Mouse (Mus musculus) liver, adult 2 months (tissue): Measurements from ENCODE around the gene Gpr27. TPM values are rescaled to one million over a fixed set of nuclear protein-coding genes. Genes with fewer than 3 reads are reported as not detected.

Source experiments
- DNase-seq: peaks from one replicate; pipeline ENCODE4 v3.0.0-alpha.2; 2011; ENCODE audit warnings: low read depth, low spot score; ENCODE audit errors: extremely low read depth
- H3K27ac ChIP-seq: fragments of 200-500 bp; replicated peaks from 2 replicates; pipeline ENCODE4 v1.5.1; 2012; ENCODE audit warnings: low read depth, mild to moderate bottlenecking, control low read depth, inconsistent platforms, low read length; ENCODE audit not compliant: insufficient read depth
- H3K27me3 ChIP-seq: fragments of 200-500 bp; 2 replicates; pipeline ENCODE4 v1.6.1; 2012; ENCODE audit warnings: mild to moderate bottlenecking, moderate library complexity, low read length, inconsistent platforms; ENCODE audit not compliant: control insufficient read depth, insufficient read depth
- H3K36me3 ChIP-seq: fragments of 200-500 bp; 2 replicates; pipeline ENCODE4 v1.6.1; 2012; ENCODE audit warnings: low read length, inconsistent platforms; ENCODE audit not compliant: control insufficient read depth, insufficient read depth
- H3K4me1 ChIP-seq: fragments of 200-500 bp; 2 replicates; pipeline ENCODE4 v1.6.1; 2011; ENCODE audit warnings: low read length; ENCODE audit not compliant: control insufficient read depth, insufficient read depth
- H3K4me3 ChIP-seq: fragments of 200-500 bp; 2 replicates; pipeline ENCODE4 v1.5.1; 2011; ENCODE audit warnings: low read depth, mild to moderate bottlenecking, control low read depth, low read length, moderate library complexity; ENCODE audit not compliant: insufficient read depth
- H3K79me2 ChIP-seq: fragments of 200-500 bp; 2 replicates; pipeline ENCODE4 v1.6.1; 2012; ENCODE audit warnings: inconsistent platforms, mild to moderate bottlenecking, low read length, moderate library complexity; ENCODE audit not compliant: control insufficient read depth, insufficient read depth
- H3K9ac ChIP-seq: fragments of 200-500 bp; 2 replicates; pipeline ENCODE4 v1.6.1; 2012; ENCODE audit warnings: low read depth, mild to moderate bottlenecking, control low read depth, inconsistent platforms, low read length
- CTCF ChIP-seq: fragments of 200-500 bp; IDR thresholded peaks from 2 replicates; pipeline ENCODE4 v1.5.1; 2011; ENCODE audit warnings: low read depth, low read length, control low read depth
- POLR2A ChIP-seq: fragments of 200-500 bp; IDR thresholded peaks from 2 replicates; pipeline ENCODE4 v1.6.1; 2011; ENCODE audit warnings: low read length, control low read depth; ENCODE audit not compliant: insufficient read depth; ENCODE audit errors: extremely low read depth
- WGBS: fragments of 180-500 bp; shearing (Covaris S2); methylation state at CpG from one replicate; pipeline ENCODE4 v1.1.7; 2018; 5-methylcytosine and 5-hydroxymethylcytosine counted together
- polyA plus RNA-seq: library from polyadenylated mRNA; depleted of rRNA; stranded (reverse); fragments of >200 nt; gene quantifications from 2 replicates; pipeline ENCODE4 v1.2.3, GENCODE M21; 2012
- total RNA-seq: library from RNA; depleted of rRNA; stranded (reverse); fragments of >200 nt; gene quantifications from 2 replicates; pipeline ENCODE4 v1.2.3, GENCODE M21; 2014

The Gpr27 gene
- total and polyA plus RNA-seq, 2 experiments = 0.07 to 0.09 TPM

- Histone ChIP-seq H3K27ac (no peak within 1 kb of the TSS), H3K36me3 (no peaks in the 10 kb centered on the region), H3K27me3 (peaks cover 10% of the 10 kb centered on the region), H3K4me3 (no peak within 1 kb of the TSS), H3K4me1 (no peaks in the 10 kb centered on the region), H3K9ac (no peak within 1 kb of the TSS), H3K79me2 (no peaks in the 10 kb centered on the region)
- WGBS = 3% methylated on average over 61 of the region's 61 CpGs
- no peak for DNase-seq
- no peak for TF ChIP-seq POLR2A
- TF ChIP-seq CTCF = no peak
Measured at GRCm38 (mm10) chr6:99725971-99726561, 33.6 kb downstream of the Gpr27 start, which contains the start of gene Prok2. TSS of gene Prok2 (minus strand) at chr6:99726392.

GRCm38 (mm10) chr6:99726576-99727303 is 34.3 kb downstream of the Gpr27 start:
- TF ChIP-seq CTCF (no peak), POLR2A (no peak)
- Histone ChIP-seq H3K79me2 (no peaks in the 10 kb centered on the region), H3K27ac (no peak overlapping the region), H3K4me1 (no peaks in the 10 kb centered on the region), H3K4me3 (no peak overlapping the region), H3K9ac (no peak overlapping the region), H3K36me3 (no peaks in the 10 kb centered on the region), H3K27me3 (peaks cover 10% of the 10 kb centered on the region)
- DNase-seq = no peak
- 7% methylated on average over 22 of the region's 22 CpGs for WGBS

DNA sequence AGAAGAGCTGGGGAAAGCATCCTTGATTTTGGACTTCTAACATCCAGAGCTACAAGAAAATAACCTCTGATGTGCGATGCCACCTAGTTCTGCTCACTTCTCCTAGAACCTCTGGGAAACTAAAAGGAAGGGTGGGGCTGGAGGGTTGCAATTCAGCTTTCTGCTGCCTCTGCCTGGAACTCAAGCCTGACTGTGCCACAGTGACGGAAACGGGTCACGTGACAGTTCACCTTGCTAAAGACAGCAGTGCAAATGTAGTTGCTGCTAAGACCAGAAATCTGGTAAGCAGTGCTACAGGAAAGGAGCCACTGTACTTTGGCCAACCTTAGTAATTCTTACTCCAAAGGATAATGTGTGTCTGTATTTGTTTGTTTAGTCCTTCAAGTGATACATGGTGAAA is 37.4 kb downstream of the Gpr27 start:
- Histone ChIP-seq H3K27me3 (peaks cover 10% of the 10 kb centered on the region), H3K4me3 (no peak overlapping the region), H3K9ac (no peak overlapping the region), H3K27ac (no peak overlapping the region), H3K79me2 (no peaks in the 10 kb centered on the region), H3K4me1 (no peaks in the 10 kb centered on the region), H3K36me3 (no peaks in the 10 kb centered on the region)
- no peak for TF ChIP-seq CTCF
- no peak for TF ChIP-seq POLR2A
- DNase-seq = no peak
- WGBS = 85% methylated on average over 4 of the region's 4 CpGs

GRCm38 (mm10) chr6:99731926-99732325 is 39.4 kb downstream of the Gpr27 start:
- 84% methylated on average over 4 of the region's 4 CpGs for WGBS
- H3K36me3 ChIP-seq = no peaks in the 10 kb centered on the region
- H3K27ac ChIP-seq = no peak overlapping the region
- no peak overlapping the region for H3K9ac ChIP-seq
- no peaks in the 10 kb centered on the region for H3K27me3 ChIP-seq
- no peak for DNase-seq
- TF ChIP-seq POLR2A = no peak
- no peak for TF ChIP-seq CTCF
- no peaks in the 10 kb centered on the region for H3K4me1 ChIP-seq
- no peak overlapping the region for H3K4me3 ChIP-seq
- no peaks in the 10 kb centered on the region for H3K79me2 ChIP-seq

DNA sequence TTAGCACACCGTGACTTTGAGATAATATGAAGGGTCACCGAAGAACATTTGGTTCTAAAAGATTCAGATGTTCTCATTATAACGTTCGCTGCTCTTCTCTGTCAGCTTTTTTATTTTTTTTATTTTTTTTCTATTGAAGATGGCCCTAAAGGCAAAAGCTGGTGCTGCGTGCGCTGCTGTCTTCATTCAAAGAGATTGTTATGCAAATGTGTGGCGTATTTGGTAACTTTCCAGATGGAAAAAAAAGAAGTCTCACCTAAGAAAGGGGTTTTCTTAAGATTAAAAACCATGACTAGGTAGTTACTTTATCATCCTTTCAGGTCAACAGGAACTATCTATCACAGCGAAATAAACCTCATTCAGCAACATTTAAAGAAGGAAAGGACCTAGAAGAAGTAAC is 40.2 kb downstream of the Gpr27 start:
- H3K9ac ChIP-seq = no peak overlapping the region
- TF ChIP-seq POLR2A (no peak), CTCF (no peak)
- no peak overlapping the region for H3K4me3 ChIP-seq
- no peak overlapping the region for H3K27ac ChIP-seq
- no peaks in the 10 kb centered on the region for H3K27me3 ChIP-seq
- H3K4me1 ChIP-seq = no peaks in the 10 kb centered on the region
- WGBS = 90% methylated on average over 8 of the region's 8 CpGs
- no peak for DNase-seq
- H3K36me3 ChIP-seq = no peaks in the 10 kb centered on the region
- H3K79me2 ChIP-seq = no peaks in the 10 kb centered on the region

GRCm38 (mm10) chr6:99734666-99735065 is 42.2 kb downstream of the Gpr27 start:
- peak; percentile 40 for DNase-seq
- H3K36me3 ChIP-seq = no peaks in the 10 kb centered on the region
- no peak overlapping the region for H3K4me3 ChIP-seq
- no peaks in the 10 kb centered on the region for H3K4me1 ChIP-seq
- WGBS = 56% methylated on average over 5 of the region's 5 CpGs
- H3K27me3 ChIP-seq = no peaks in the 10 kb centered on the region
- no peaks in the 10 kb centered on the region for H3K79me2 ChIP-seq
- no peak overlapping the region for H3K9ac ChIP-seq
- TF ChIP-seq CTCF = no peak
- TF ChIP-seq POLR2A = no peak
- no peak overlapping the region for H3K27ac ChIP-seq
